Mouse (Mus musculus) forebrain, postnatal 0 days (tissue): ENCODE measurements around the gene Gab2. TPM values are rescaled to one million over a fixed set of nuclear protein-coding genes. Genes with fewer than 3 reads are reported as not detected.
A peak's percentile ranks its signal among the peaks of the same experiment; 100 is the strongest.

Experiments used
- ATAC-seq: fragments of 200-750 bp; cut with Nextera tagmentation; 2 replicates; pipeline ENCODE4 v1.8.0; 2017; ENCODE audit warnings: mild to moderate bottlenecking, moderate library complexity
- DNase-seq: peaks from one replicate; pipeline ENCODE4 v3.0.0-alpha.2; 2015
- H3K27ac ChIP-seq: fragments of 300-500 bp; sonication (generic); 2 replicates; pipeline ENCODE4 v1.5.1; 2014; ENCODE audit warnings: low read depth, mild to moderate bottlenecking, antibody characterized with exemption, low read length, moderate library complexity, mixed read lengths
- H3K27me3 ChIP-seq: fragments of 300-500 bp; sonication (generic); 2 replicates; pipeline ENCODE4 v1.6.1; 2014; ENCODE audit warnings: mild to moderate bottlenecking, low read length, mixed read lengths; ENCODE audit not compliant: insufficient read depth
- H3K36me3 ChIP-seq: fragments of 300-500 bp; sonication (generic); 2 replicates; pipeline ENCODE4 v1.6.1; 2014; ENCODE audit warnings: mild to moderate bottlenecking, moderate library complexity; ENCODE audit not compliant: insufficient read depth
- H3K4me1 ChIP-seq: fragments of 300-500 bp; sonication (generic); 2 replicates; pipeline ENCODE4 v1.6.1; 2014; ENCODE audit warnings: antibody characterized with exemption; ENCODE audit not compliant: insufficient read depth
- H3K4me2 ChIP-seq: fragments of 300-500 bp; sonication (generic); 2 replicates; pipeline ENCODE4 v1.6.1; 2014; ENCODE audit warnings: low read depth, mild to moderate bottlenecking, moderate library complexity
- H3K4me3 ChIP-seq: fragments of 300-500 bp; sonication (generic); 2 replicates; pipeline ENCODE4 v1.5.1; 2014; ENCODE audit warnings: low read depth, low read length, mixed read lengths
- H3K9ac ChIP-seq: fragments of 300-500 bp; sonication (generic); 2 replicates; pipeline ENCODE4 v1.6.1; 2014; ENCODE audit warnings: mild to moderate bottlenecking
- H3K9me3 ChIP-seq: fragments of 300-500 bp; sonication (generic); 2 replicates; pipeline ENCODE4 v1.6.1; 2016; ENCODE audit warnings: low read length
- CTCF ChIP-seq: sonication (generic); IDR thresholded peaks from 2 replicates; pipeline ENCODE4 v1.5.1; 2016; ENCODE audit warnings: antibody characterized with exemption, control low read depth, low read depth
- WGBS: fragments of 180-500 bp; shearing (Covaris S2); extraction: QIAGEN DNeasy Blood & Tissue Kit; methylation state at CpG from one replicate; pipeline ENCODE4 v1.1.7; 2014; 5-methylcytosine and 5-hydroxymethylcytosine counted together
- polyA plus RNA-seq: library from polyadenylated mRNA; unstranded; fragments of >200 nt; fragmentation: Nextera tagmentation; extraction: Ambion mirVana; gene quantifications from 2 replicates; pipeline ENCODE4 v1.2.1, GENCODE M21; 2015
- total RNA-seq: library from RNA; depleted of rRNA; stranded (reverse); fragments of >200 nt; gene quantifications from 2 replicates; pipeline ENCODE4 v1.2.3, GENCODE M21; 2014

Gene Gab2
- total and polyA plus RNA-seq, 2 experiments from 2014 or later: 14.0 to 27.0 TPM

GRCm38 (mm10) chr7:97342961-97343360 is 261.6 kb downstream of the Gab2 start:
- TF ChIP-seq CTCF: no peak
- no peak for ATAC-seq
- Histone ChIP-seq H3K36me3 (no peaks in the 10 kb centered on the region), H3K9ac (no peak overlapping the region), H3K4me1 (peaks cover 16% of the 10 kb centered on the region; the same call in 1 of the 2 replicates), H3K4me3 (no peak overlapping the region), H3K27me3 (no peaks in the 10 kb centered on the region), H3K9me3 (no peaks in the 10 kb centered on the region), H3K27ac (no peak overlapping the region), H3K4me2 (no peak overlapping the region)
- 80% methylated on average over 2 of the region's 2 CpGs for WGBS
- no peak for DNase-seq

DNA sequence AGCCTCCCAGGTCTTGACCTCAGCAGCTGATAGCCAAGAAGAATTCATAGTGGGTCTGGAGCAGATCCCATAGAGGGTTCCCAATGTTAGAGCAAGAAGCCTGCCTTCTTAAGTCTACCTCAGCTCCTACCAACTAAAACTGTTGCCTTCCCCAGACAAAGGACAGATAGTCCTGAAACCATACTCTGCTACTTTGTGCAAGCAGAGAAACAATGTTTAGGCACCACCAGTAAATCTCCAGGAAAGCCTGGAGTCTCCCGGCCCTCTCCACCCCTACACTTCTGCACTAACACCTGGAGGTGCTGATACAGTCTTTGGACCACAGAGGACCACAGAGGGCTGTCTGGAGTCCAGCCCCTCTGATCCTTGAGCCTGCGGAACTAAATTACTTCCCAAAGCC is 263.3 kb downstream of the Gab2 start:
- Histone ChIP-seq H3K4me1 (peaks cover 16% of the 10 kb centered on the region; the same call in 1 of the 2 replicates), H3K4me3 (no peak overlapping the region), H3K27ac (peak overlapping the region; percentile 73), H3K36me3 (no peaks in the 10 kb centered on the region), H3K4me2 (no peak overlapping the region), H3K9me3 (no peaks in the 10 kb centered on the region), H3K27me3 (no peaks in the 10 kb centered on the region), H3K9ac (no peak overlapping the region)
- 75% methylated on average over 2 of the region's 2 CpGs for WGBS
- no peak for ATAC-seq
- no peak for TF ChIP-seq CTCF
- no peak for DNase-seq

DNA sequence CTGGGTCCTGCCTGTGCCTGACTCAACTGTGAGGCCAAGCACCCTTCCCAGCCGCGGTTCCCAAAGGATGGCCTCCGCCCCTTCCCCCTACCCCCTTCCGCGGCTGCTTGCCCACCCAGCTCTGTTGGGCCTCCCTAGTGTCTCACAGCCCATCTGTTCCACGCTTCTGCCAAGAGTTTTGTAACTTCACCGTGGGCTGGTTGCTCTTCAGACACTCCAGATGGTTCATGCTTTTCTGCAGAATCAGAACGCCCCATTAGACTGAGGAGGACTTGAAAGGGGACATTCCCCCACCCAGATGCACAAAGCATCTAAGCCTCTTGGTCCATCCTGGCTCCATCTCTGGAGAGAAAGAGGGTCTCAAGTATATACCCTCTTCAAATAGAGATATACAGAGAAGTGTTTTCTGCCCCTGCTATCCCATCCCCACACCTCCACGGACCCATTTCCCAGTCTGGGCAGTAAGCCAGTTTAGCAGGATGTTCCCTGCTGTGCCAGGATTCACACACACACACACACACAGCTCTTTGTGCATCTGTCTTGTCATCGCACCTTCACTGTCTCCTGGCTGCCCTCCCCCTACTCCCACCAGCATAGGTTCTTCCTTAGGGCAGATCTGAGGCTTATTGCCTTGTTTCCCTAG is 264.0 kb downstream of the Gab2 start:
- TF ChIP-seq CTCF: no peak
- no peaks in the 10 kb centered on the region for H3K9me3 ChIP-seq
- WGBS: 39% methylated on average over 10 of the region's 10 CpGs
- H3K27me3 ChIP-seq: no peaks in the 10 kb centered on the region
- no peak overlapping the region; the same call in 1 of the 2 replicates for H3K4me2 ChIP-seq
- H3K36me3 ChIP-seq: no peaks in the 10 kb centered on the region
- H3K4me1 ChIP-seq: peaks cover 16% of the 10 kb centered on the region; the same call in 1 of the 2 replicates
- ATAC-seq (peak; percentile 92), DNase-seq (peak; percentile 79)
- no peak overlapping the region for H3K4me3 ChIP-seq
- no peak overlapping the region for H3K9ac ChIP-seq
- peak overlapping the region; percentile 73 for H3K27ac ChIP-seq

GRCm38 (mm10) chr7:97346111-97346821 is 264.9 kb downstream of the Gab2 start:
- Histone ChIP-seq H3K4me2 (no peak overlapping the region), H3K9me3 (no peaks in the 10 kb centered on the region), H3K9ac (no peak overlapping the region), H3K27me3 (no peaks in the 10 kb centered on the region), H3K4me3 (no peak overlapping the region), H3K27ac (peak overlapping the region; percentile 50; the same call in 1 of the 2 replicates), H3K4me1 (peaks cover 16% of the 10 kb centered on the region; the same call in 1 of the 2 replicates), H3K36me3 (no peaks in the 10 kb centered on the region)
- 62% methylated on average over 9 of the region's 9 CpGs for WGBS
- ATAC-seq (no peak), DNase-seq (no peak)
- no peak for TF ChIP-seq CTCF

DNA sequence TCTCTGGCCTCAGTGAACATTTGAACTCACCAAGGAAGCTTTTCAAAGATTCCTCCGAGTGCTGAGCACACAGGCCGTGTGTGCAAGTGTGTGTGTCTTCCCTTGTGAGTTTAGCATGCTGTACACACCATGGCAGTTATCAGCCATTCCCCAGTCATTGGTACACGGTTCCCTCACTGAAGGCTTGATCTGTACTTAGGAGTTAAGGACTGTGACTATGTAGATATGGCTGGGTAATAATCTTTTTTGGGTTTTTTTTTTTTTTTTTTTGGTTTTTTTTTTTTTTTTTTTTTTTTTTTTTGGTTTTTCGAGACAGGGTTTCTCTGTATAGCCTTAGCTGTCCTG is 265.4 kb downstream of the Gab2 start:
- H3K4me3 ChIP-seq: no peak overlapping the region
- DNase-seq: no peak
- WGBS: 50% methylated on average over 4 of the region's 4 CpGs
- TF ChIP-seq CTCF: no peak
- H3K9ac ChIP-seq: no peak overlapping the region
- H3K36me3 ChIP-seq: no peaks in the 10 kb centered on the region
- no peaks in the 10 kb centered on the region for H3K9me3 ChIP-seq
- no peak overlapping the region for H3K27ac ChIP-seq
- no peak overlapping the region for H3K4me2 ChIP-seq
- H3K27me3 ChIP-seq: no peaks in the 10 kb centered on the region
- H3K4me1 ChIP-seq: peaks cover 16% of the 10 kb centered on the region; the same call in 1 of the 2 replicates
- no peak for ATAC-seq

GRCm38 (mm10) chr7:97347464-97347863 is 266.1 kb downstream of the Gab2 start:
- no peak overlapping the region for H3K27ac ChIP-seq
- WGBS: 97% methylated on average over 15 of the region's 15 CpGs
- H3K9me3 ChIP-seq: no peaks in the 10 kb centered on the region
- peaks cover 16% of the 10 kb centered on the region; the same call in 1 of the 2 replicates for H3K4me1 ChIP-seq
- ATAC-seq (no peak), DNase-seq (no peak)
- no peaks in the 10 kb centered on the region for H3K36me3 ChIP-seq
- no peak for TF ChIP-seq CTCF
- H3K4me2 ChIP-seq: no peak overlapping the region
- H3K4me3 ChIP-seq: no peak overlapping the region
- H3K27me3 ChIP-seq: no peaks in the 10 kb centered on the region
- H3K9ac ChIP-seq: no peak overlapping the region

- 86% methylated on average over 3 of the region's 3 CpGs for WGBS
- peaks cover 16% of the 10 kb centered on the region; the same call in 1 of the 2 replicates for H3K4me1 ChIP-seq
- H3K27me3 ChIP-seq: no peaks in the 10 kb centered on the region
- H3K9ac ChIP-seq: no peak overlapping the region
- DNase-seq (no peak), ATAC-seq (no peak)
- H3K9me3 ChIP-seq: no peaks in the 10 kb centered on the region
- no peak overlapping the region for H3K4me3 ChIP-seq
- no peak for TF ChIP-seq CTCF
- H3K4me2 ChIP-seq: no peak overlapping the region
- H3K36me3 ChIP-seq: no peaks in the 10 kb centered on the region
- no peak overlapping the region for H3K27ac ChIP-seq
These were observed 266.9 kb downstream of the Gab2 start for GRCm38 (mm10) chr7:97348318-97348717.
